Mouse (Mus musculus): ENCODE measurements at regions not wholly inside any gene's neighbourhood (a gene's known extent, or its start where the extent isn't known, plus 50 kb on each side); places are given as distances from the start of the nearest gene placed in this dataset.

- DNase-seq (ENCODE audit: low spot score in 2 of 2): no peak
Measured at GRCm38 (mm10) chr6:19214700-19215099, 348.6 kb downstream of the Ankrd7 start.

DNA sequence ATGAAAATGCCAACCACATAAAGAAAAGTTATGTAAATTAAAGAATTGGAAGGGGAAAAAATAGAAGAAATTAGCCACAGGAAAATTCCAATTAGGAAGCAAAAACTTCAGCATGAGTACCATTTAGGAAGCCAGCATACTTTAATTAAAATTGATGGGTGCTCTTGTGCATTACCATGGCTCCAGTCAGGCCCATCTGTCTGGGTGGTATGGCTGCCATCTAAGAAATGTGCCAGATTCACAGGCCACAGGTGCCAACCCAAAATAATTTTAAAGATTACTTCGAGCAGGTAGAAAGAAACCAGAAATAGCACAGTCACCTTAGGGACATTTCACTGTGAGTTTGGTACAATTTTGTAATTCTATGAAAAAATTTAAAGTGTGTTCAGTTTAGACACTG is 349.0 kb downstream of the Ankrd7 start:
- DNase-seq (ENCODE audit: low spot score in 2 of 2): no peak

DNA sequence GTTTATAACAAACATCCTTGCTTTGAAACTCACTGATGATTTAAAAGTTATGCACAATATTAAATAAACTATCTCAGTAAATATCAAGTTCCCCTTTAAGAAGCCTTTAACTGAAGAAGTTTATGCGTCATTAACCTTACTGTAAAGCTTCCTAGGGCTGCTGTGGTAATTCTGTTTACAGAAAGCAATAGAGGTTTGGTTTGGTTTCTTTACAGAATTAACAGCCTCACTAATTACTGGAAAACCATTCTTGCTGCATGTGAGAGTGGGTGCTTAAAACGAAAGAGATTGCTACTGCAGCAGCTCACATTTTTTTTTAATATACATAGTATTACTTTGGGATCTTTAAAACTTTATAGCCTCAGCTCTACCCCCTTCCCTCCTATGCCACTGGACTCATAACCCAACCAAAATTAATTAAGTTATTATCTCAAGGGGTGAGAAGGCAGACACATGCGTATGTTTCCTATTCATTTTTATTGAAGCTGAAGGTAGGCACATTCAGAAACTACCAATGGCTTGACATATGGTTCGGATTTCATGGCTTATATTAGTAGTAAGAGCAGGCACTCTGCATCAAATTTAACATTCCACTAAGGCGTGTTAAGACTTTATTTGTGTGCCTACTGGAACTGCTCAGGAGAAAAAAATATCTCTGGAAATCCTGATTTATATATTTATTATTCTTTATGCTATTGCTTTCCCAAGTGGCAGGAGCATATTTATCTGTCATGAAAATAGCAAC is 398.1 kb downstream of the Ankrd7 start:
- no peak for DNase-seq (ENCODE audit: low spot score in 2 of 2)

DNA sequence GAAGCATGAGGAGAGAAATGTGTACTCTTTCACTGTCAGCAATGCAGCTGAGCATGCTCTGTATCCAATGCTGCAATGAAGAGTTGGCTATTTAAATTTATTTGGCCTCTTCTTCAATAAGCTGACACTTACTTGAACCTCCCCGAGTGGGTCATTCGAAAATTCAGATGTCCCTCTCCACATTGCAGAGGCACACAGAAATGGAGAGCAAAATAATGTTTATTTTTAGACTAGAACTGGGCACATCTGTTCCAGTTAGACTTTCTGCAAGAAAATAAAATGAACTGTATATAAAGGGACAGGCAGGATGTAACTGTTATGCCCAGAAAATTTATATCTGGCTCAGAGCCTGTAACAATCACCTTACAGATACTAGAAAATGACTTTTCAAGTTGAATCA is 407.1 kb downstream of the Ankrd7 start:
- DNase-seq (ENCODE audit: low spot score in 2 of 2): no peak

DNA sequence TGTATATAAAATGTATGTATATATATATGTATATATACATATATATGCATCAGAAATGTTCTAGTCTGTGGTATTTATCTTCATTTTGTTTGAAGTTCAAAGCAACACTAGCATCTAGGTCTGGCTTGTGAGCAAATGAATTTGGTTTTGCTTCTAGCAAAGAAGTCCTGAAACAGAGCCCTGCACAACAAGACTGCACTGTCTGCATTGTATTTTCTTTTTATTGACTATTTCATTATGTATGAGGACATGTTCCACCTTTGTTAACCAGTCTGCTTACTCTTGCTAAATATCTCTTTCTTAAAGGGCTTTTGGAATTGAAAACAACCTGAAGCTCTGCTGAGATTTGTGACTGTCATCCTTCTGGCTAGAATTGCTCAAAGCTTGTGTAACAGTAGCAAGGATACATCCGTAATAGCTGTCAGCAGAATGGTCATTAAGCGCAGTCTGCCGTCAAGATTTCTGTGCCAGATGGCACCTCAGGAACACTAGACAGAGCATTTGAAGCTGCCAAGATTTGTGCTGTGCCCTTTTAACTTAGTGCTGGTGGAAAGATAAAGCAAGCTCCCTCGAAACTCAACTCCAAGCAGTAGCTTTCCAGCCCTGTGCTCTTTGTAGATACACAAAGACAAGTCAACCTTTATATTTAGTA is 416.7 kb downstream of the Ankrd7 start:
- peak in 1 of 2 experiments; percentile 7 for DNase-seq (ENCODE audit: low spot score in 2 of 2)

DNA sequence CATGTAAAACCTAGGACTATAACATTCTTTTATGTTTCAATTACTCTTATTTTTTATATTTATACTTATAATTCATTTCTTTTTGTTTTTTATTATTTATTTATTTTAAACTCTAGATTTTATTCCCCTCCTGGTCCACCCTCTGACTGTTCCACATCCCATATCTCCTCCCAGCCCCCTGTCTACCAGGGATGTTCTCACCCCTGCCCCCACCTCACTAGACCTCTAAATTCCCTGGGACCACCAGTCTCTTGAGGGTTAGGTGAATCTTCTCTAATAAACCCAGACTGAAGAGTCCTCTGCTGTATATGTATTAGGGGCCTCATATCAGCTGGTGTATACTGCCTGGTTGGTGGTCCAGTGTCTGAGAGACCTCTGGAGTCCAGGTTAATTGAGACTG is 466.5 kb downstream of the Ankrd7 start:
- DNase-seq (ENCODE audit: low spot score in 2 of 2): no peak

DNA sequence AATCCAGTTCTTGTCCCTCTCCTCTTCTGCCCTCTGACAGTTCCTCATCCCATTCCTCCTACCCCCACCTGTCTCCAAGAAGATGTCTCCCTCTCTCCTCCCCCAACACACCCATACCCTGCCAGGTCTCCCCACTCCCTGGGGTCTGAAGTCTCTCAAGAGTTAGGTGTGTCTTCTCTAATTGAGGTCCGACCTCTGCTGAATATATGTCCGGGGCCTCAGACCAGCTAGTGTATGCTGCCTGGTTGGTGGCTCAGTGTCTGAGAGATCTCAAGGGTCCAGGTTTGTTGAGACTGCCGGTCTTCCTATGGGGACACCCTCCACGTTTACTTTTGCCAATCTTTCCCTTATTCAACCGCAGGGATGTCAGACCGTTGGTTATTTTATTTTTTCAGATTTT is 469.5 kb downstream of the Ankrd7 start:
- no peak for DNase-seq (ENCODE audit: low spot score in 2 of 2)

DNA sequence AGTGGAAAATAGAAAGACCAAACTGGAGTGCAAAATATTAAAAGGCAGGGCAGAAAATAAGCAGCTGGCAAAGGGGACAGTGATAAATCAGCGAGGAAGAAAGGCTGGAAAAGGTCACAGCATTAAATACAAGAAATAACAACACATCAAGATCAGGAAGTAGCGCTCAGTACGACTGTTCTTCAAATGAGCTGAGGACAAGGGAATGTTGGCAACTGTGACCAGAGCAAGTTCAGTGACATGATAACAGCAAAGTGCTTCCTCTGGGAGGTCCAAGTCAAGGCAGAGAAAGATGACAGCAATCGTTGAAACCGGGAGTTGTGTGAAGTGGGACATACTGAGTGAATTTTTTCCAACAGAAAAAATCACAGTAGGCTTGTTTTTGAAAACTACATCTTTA is 472.4 kb downstream of the Ankrd7 start:
- no peak for DNase-seq (ENCODE audit: low spot score in 2 of 2)
